ENCODE assay signal across 13 mouse cellular contexts in the genomic region with DNA sequence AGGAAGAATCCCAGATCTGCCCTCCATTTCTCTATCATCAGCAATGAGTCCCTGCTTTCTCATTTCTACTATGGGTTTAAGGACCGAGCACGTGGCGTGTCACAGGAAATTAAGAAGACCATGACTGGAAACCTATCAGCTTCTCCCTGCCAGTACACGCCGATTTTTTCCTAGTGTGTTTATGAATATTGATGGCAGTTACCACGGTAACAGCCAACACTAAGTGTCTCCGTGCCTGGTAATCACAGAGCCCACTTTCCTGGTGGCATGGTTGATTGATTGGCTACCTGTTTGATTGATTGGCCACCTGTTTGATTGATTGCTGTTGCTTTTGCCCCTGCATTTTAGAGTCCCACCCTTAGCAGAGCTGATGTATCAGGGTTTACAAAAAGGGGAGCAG. TPM values are rescaled to one million over a fixed set of nuclear protein-coding genes. Genes with fewer than 3 reads are reported as not detected.
"Had no signal": no experiment of that assay in that cellular context is flagged by ENCODE, and none has a peak within 500 bp of the region (broad histone marks: within the 10 kb centered on the region; RNA-seq: fewer than 3 reads in every experiment).

No protein-coding gene starts in this region.

- H3K36me3 ChIP-seq: liver, embryonic 13.5 days; neural tube, embryonic 12.5 days had no signal

- ATAC-seq: intestine, postnatal 0 days had no signal

- H3K9ac ChIP-seq: liver, embryonic 13.5 days; neural tube, embryonic 12.5 days had no signal

- H3K4me1 ChIP-seq: liver, embryonic 13.5 days had no signal

- DNase-seq: kidney, adult 8-10 months; kidney, postnatal 25 days; liver; liver, embryonic 13.5 days; lung, adult 18-20 months; lung, postnatal 36 days; thymus, postnatal 4 days had no signal

- H3K9me3 ChIP-seq: liver, embryonic 13.5 days; neural tube, embryonic 12.5 days had no signal

- H3K27ac ChIP-seq: left cerebral cortex, adult 2 months; liver, embryonic 13.5 days; neural tube, embryonic 12.5 days; stomach, postnatal 0 days had no signal

- H3K4me2 ChIP-seq: liver, embryonic 13.5 days; neural tube, embryonic 12.5 days had no signal

- H3K4me3 ChIP-seq: left cerebral cortex, adult 2 months; liver, embryonic 13.5 days; myocyte; neural tube, embryonic 12.5 days had no signal

RNA-seq across cellular contexts. Expression of gene Wscd2, which starts 30.2 kb away (rescaled TPM):
- total RNA-seq: megakaryocyte progenitor cell, adult 5-6 weeks had no signal
- polyA plus RNA-seq: myocyte had no signal
